Mouse (Mus musculus) c-Kit-positive CD71-positive TER-119-positive erythroid progenitor cells, embryonic 14.5 days (primary cell): ENCODE data around the gene Ubtd1.

ENCODE experiments used
- DNase-seq: peaks from one replicate; pipeline ENCODE4 v3.0.0-alpha.2; 2013; ENCODE audit warnings: low spot score

Ubtd1 gene

GRCm38 (mm10) chr19:42022542-42022848 lies 40.9 kb downstream of the Ubtd1 start:
- no peak for DNase-seq

- peak; percentile 60 for DNase-seq
These were observed 44.6 kb downstream of the Ubtd1 start for GRCm38 (mm10) chr19:42026158-42026557.

- DNase-seq, result no peak
These were observed 49.5 kb downstream of the Ubtd1 start for GRCm38 (mm10) chr19:42031112-42031511.

GRCm38 (mm10) chr19:42033611-42034010 lies 52.0 kb downstream of the Ubtd1 start:
- no peak for DNase-seq

GRCm38 (mm10) chr19:42034146-42034775 lies 52.7 kb downstream of the Ubtd1 start:
- DNase-seq, result no peak

GRCm38 (mm10) chr19:42034881-42035455 lies 53.4 kb downstream of the Ubtd1 start:
- DNase-seq, result no peak

GRCm38 (mm10) chr19:42035456-42036248 lies 54.1 kb downstream of the Ubtd1 start, which contains the start of gene Ankrd2:
Gene Ankrd2 (plus strand): TSS chr19:42036000.
- DNase-seq, result peak; percentile 45

- DNase-seq, result no peak
These were observed 54.8 kb downstream of the Ubtd1 start for GRCm38 (mm10) chr19:42036357-42036756.

GRCm38 (mm10) chr19:42037167-42037702 lies 55.7 kb downstream of the Ubtd1 start:
- DNase-seq, result no peak

- DNase-seq, result no peak
These were observed 56.7 kb downstream of the Ubtd1 start for GRCm38 (mm10) chr19:42038310-42038709.

- no peak for DNase-seq
These were observed 62.4 kb downstream of the Ubtd1 start for GRCm38 (mm10) chr19:42043988-42044387.

- peak; percentile 42 for DNase-seq
These were observed 63.9 kb downstream of the Ubtd1 start, which contains the start of gene Hoga1 for GRCm38 (mm10) chr19:42045269-42046102. Gene Hoga1 (plus strand): TSS chr19:42045610.

- no peak for DNase-seq
These were observed 68.7 kb downstream of the Ubtd1 start for GRCm38 (mm10) chr19:42050251-42050650.

GRCm38 (mm10) chr19:42051351-42051750 lies 69.8 kb downstream of the Ubtd1 start:
- no peak for DNase-seq

- no peak for DNase-seq
These were observed 70.4 kb downstream of the Ubtd1 start, which contains the start of gene 4933411K16Rik for GRCm38 (mm10) chr19:42051948-42052347. Gene 4933411K16Rik (plus strand): TSS chr19:42052248.

- no peak for DNase-seq
These were observed 72.7 kb downstream of the Ubtd1 start for GRCm38 (mm10) chr19:42054255-42054654.

GRCm38 (mm10) chr19:42055881-42056280 lies 74.3 kb downstream of the Ubtd1 start:
- no peak for DNase-seq

GRCm38 (mm10) chr19:42056719-42057409 lies 75.3 kb downstream of the Ubtd1 start:
- no peak for DNase-seq

GRCm38 (mm10) chr19:42058426-42058825 lies 76.9 kb downstream of the Ubtd1 start:
- DNase-seq, result no peak

- DNase-seq, result no peak
These were observed 79.9 kb downstream of the Ubtd1 start for GRCm38 (mm10) chr19:42061443-42061842.
